Mouse (Mus musculus) kidney, embryonic 14.5 days (tissue): ENCODE data around the gene Cryaa. TPM values are rescaled to one million over a fixed set of nuclear protein-coding genes. Genes with fewer than 3 reads are reported as not detected.

Experiments
- ATAC-seq: fragments of 200-750 bp; cut with Nextera tagmentation; 2 replicates; pipeline ENCODE4 v1.8.0; 2017; ENCODE audit warnings: moderate number of reproducible peaks, mild to moderate bottlenecking, moderate TSS enrichment, moderate library complexity; ENCODE audit not compliant: low FRiP score, low TSS enrichment
- H3K27ac ChIP-seq: fragments of 300-500 bp; sonication (generic); 2 replicates; pipeline ENCODE4 v1.5.1; 2014; ENCODE audit warnings: low read depth, mild to moderate bottlenecking, low read length, moderate library complexity, mixed read lengths
- H3K27me3 ChIP-seq: fragments of 300-500 bp; sonication (generic); 2 replicates; pipeline ENCODE4 v1.6.1; 2014; ENCODE audit warnings: mild to moderate bottlenecking, low read length; ENCODE audit not compliant: control insufficient read depth, insufficient read depth
- H3K36me3 ChIP-seq: fragments of 300-500 bp; sonication (generic); 2 replicates; pipeline ENCODE4 v1.6.1; 2014; ENCODE audit warnings: low read length, mixed read lengths; ENCODE audit not compliant: control insufficient read depth, insufficient read depth
- H3K4me1 ChIP-seq: fragments of 300-500 bp; sonication (generic); 2 replicates; pipeline ENCODE4 v1.6.1; 2014; ENCODE audit warnings: low read length, mixed read lengths; ENCODE audit not compliant: control insufficient read depth, insufficient read depth
- H3K4me2 ChIP-seq: fragments of 300-500 bp; sonication (generic); replicated peaks from 2 replicates; pipeline ENCODE4 v1.6.1; 2014; ENCODE audit warnings: low read depth, mild to moderate bottlenecking, low read length
- H3K4me3 ChIP-seq: fragments of 300-500 bp; sonication (generic); 2 replicates; pipeline ENCODE4 v1.5.1; 2014; ENCODE audit warnings: mild to moderate bottlenecking, low read length
- H3K9ac ChIP-seq: fragments of 300-500 bp; sonication (generic); 2 replicates; pipeline ENCODE4 v1.6.1; 2014; ENCODE audit warnings: low read depth, mild to moderate bottlenecking, low read length, moderate library complexity
- H3K9me3 ChIP-seq: fragments of 300-500 bp; sonication (generic); 2 replicates; pipeline ENCODE4 v1.6.1; 2016; ENCODE audit warnings: low read length; ENCODE audit not compliant: control insufficient read depth
- WGBS: fragments of 180-500 bp; shearing (Covaris S2); extraction: QIAGEN DNeasy Blood & Tissue Kit; methylation state at CpG from one replicate; pipeline ENCODE4 v1.1.7; 2014; 5-methylcytosine and 5-hydroxymethylcytosine counted together
- polyA plus RNA-seq: library from polyadenylated mRNA; unstranded; fragments of >200 nt; fragmentation: Nextera tagmentation; extraction: Ambion mirVana; gene quantifications from 2 replicates; pipeline ENCODE4 v1.2.1, GENCODE M21; 2014

Cryaa gene
- not detected in 2 replicates for polyA plus RNA-seq

DNA sequence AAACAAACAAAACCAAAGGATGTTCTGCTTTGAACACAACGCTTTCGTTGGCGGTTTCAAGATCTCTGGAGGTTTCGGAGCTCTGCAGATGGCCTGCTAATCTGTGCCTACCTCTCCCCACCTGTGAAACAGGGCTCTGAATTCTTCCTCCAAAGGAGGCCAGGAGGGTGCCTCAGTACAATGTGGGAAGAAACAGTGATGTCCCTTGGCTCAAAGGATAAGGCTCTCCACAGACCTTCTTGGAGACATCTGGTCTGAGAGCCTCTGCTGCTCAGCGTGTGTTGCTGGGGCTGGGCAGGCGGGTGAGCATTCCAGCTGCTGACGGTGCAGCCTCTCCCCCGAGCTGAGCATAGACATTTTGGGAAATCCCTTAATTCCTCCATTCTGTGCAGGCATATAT is at the start of gene Cryaa:
Gene Cryaa, plus strand, starts transcription at position 301 of the 400 bp plus-strand sequence.
- H3K4me2 ChIP-seq: no peak within 1 kb of the TSS
- no peak within 1 kb of the TSS for H3K27ac ChIP-seq
- no peaks in the 10 kb centered on the region for H3K4me1 ChIP-seq
- 77% methylated on average over 8 of the region's 8 CpGs for WGBS
- no peaks in the 10 kb centered on the region for H3K27me3 ChIP-seq
- H3K9me3 ChIP-seq: no peaks in the 10 kb centered on the region
- no peak for ATAC-seq
- H3K4me3 ChIP-seq: no peak within 1 kb of the TSS
- H3K36me3 ChIP-seq: no peaks in the 10 kb centered on the region
- no peak within 1 kb of the TSS; the same call in 1 of the 2 replicates for H3K9ac ChIP-seq

DNA sequence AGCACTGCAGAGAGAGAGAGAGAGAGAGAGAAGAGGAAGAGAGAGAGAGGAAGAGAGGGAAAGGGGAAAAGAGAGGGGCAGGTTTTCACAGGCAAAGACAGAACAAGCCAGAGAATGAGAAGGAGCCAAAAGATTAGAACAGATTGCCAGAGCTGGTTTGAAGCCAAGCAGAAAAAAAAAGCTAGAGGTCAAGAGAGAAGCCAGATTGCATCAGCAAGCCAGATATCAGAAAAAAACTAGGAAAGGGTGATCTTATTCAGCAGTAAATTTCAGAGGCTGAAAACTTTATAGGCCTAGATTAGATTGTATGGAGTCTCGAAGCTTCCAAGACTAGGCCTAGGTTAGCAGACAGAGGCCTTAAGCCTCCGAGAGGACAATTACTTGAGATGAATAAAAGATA is 49.6 kb upstream of the Cryaa start:
- H3K27me3 ChIP-seq: no peaks in the 10 kb centered on the region
- no peak overlapping the region for H3K27ac ChIP-seq
- ATAC-seq: no peak
- no peaks in the 10 kb centered on the region for H3K4me1 ChIP-seq
- 94% methylated on average over 2 of the region's 2 CpGs for WGBS
- H3K4me2 ChIP-seq: no peak overlapping the region
- H3K4me3 ChIP-seq: no peak overlapping the region
- no peaks in the 10 kb centered on the region for H3K36me3 ChIP-seq
- no peak overlapping the region for H3K9ac ChIP-seq
- 0 out of 2 replicates have a peak, but pooled peaks cover 2% of the 10 kb centered on the region for H3K9me3 ChIP-seq

DNA sequence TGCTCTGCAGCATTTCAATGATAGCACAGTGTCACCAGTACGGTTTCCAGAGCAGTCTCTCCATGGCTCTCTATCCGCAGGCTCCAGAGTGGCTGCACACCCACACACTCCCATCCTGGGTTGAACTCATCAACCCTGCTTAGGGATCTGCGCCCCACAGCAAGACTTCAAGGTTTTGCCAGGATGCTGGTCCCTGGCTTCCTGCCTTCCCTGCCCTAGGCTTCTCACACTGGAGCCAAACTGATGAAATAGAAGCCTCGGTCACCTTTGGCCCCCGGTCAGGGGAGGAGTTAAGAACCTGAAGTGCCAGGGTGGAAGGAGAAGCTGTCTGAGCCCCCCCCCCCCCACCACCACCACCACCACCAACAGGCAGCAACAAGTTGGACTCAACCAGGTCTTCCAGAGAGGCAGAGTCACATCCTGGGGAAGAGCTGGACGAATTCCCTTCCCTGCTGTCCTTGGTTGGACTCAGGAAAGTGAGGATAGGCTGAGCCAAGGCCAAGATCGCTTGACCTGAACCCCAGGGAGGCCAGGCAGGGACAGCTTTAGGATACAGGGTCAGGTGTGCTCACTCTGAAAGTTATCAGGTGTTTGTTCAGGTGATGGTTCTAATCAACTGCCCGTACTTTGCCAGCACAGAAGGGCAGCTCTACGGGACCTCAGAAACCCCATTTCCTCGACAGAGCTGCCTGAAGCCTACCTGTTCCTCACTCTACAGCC is 46.4 kb upstream of the Cryaa start:
- no peak overlapping the region for H3K9ac ChIP-seq
- H3K4me1 ChIP-seq: no peaks in the 10 kb centered on the region
- H3K9me3 ChIP-seq: 0 out of 2 replicates have a peak, but pooled peaks cover 2% of the 10 kb centered on the region
- no peak overlapping the region for H3K4me3 ChIP-seq
- H3K27ac ChIP-seq: no peak overlapping the region
- no peak for ATAC-seq
- H3K4me2 ChIP-seq: no peak overlapping the region
- H3K36me3 ChIP-seq: no peaks in the 10 kb centered on the region
- H3K27me3 ChIP-seq: peaks cover 8% of the 10 kb centered on the region
- 79% methylated on average over 10 of the region's 10 CpGs for WGBS

DNA sequence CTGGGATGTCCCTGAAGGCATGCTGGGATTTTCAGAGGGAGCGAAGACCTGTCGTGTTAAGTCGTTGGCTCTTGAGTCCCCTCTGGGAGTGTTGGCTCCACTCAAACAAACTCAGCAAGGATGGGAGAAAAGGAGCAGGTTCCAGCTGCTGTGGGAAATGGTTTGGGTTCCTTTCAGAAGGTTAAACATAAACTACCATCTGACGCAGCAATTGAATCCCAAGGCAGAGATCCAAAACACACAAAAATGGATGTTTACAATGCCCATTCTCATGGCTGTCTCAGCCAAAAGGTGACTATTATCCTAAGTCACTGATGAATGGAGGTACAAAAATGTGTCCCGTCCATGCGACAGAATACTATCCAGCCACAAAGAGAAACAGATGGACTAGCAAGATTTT is 44.6 kb upstream of the Cryaa start:
- WGBS: 83% methylated on average over 6 of the region's 6 CpGs
- ATAC-seq: no peak
- Histone ChIP-seq H3K27ac (no peak overlapping the region), H3K9ac (no peak overlapping the region), H3K27me3 (peaks cover 11% of the 10 kb centered on the region), H3K36me3 (no peaks in the 10 kb centered on the region), H3K9me3 (0 out of 2 replicates have a peak, but pooled peaks cover 2% of the 10 kb centered on the region), H3K4me2 (no peak overlapping the region), H3K4me3 (no peak overlapping the region), H3K4me1 (0 out of 2 replicates have a peak, but pooled peaks cover 4% of the 10 kb centered on the region)

DNA sequence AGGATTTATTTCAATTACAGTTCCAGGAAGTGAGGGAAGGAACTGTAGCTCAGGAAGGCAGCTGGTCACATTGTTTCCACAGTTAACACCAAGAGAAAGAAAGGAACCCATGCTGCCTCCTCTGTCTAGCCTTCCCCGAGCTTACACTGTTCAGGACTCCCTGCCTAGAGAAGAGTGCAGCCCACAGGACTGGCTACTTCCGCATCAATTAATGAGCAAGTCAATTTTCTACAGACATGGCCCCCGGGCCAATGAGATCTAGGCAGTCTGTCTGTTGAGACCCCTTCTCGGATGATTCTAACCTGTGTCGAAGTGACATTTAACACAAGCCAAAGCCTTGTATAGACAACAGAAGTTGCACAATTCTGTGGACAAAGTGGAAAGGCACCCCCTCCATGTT is 42.7 kb upstream of the Cryaa start:
- no peak overlapping the region for H3K4me2 ChIP-seq
- 82% methylated on average over 5 of the region's 5 CpGs for WGBS
- no peaks in the 10 kb centered on the region for H3K9me3 ChIP-seq
- 0 out of 2 replicates have a peak, but pooled peaks cover 4% of the 10 kb centered on the region for H3K4me1 ChIP-seq
- H3K27me3 ChIP-seq: peaks cover 11% of the 10 kb centered on the region
- no peak for ATAC-seq
- no peak overlapping the region for H3K4me3 ChIP-seq
- no peaks in the 10 kb centered on the region for H3K36me3 ChIP-seq
- H3K9ac ChIP-seq: no peak overlapping the region
- H3K27ac ChIP-seq: no peak overlapping the region

DNA sequence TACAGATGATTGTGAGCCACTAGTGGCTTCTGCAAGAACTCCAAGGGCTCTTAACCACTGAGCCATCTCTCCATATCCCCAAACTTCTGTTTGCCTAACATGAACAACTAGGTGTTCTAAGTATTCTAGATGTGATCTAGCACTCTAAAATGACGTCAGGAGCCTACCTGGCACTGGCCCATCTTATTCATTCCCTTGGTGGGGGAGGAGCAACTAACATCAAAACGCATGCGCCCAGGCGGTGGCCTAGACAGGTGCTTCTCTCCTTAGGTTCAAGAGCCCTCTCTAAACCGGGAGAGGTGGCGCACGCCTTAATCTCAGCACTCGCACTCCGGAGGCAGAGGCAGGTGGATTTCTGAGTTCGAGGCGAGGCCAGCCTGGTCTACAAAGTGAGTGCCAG is 41.8 kb upstream of the Cryaa start:
- no peak for ATAC-seq
- peaks cover 11% of the 10 kb centered on the region for H3K27me3 ChIP-seq
- no peak overlapping the region for H3K9ac ChIP-seq
- H3K36me3 ChIP-seq: no peaks in the 10 kb centered on the region
- no peak overlapping the region for H3K4me2 ChIP-seq
- 56% methylated on average over 11 of the region's 11 CpGs for WGBS
- 0 out of 2 replicates have a peak, but pooled peaks cover 4% of the 10 kb centered on the region for H3K4me1 ChIP-seq
- peak overlapping the region; percentile 47 for H3K4me3 ChIP-seq
- H3K9me3 ChIP-seq: no peaks in the 10 kb centered on the region
- no peak overlapping the region for H3K27ac ChIP-seq

DNA sequence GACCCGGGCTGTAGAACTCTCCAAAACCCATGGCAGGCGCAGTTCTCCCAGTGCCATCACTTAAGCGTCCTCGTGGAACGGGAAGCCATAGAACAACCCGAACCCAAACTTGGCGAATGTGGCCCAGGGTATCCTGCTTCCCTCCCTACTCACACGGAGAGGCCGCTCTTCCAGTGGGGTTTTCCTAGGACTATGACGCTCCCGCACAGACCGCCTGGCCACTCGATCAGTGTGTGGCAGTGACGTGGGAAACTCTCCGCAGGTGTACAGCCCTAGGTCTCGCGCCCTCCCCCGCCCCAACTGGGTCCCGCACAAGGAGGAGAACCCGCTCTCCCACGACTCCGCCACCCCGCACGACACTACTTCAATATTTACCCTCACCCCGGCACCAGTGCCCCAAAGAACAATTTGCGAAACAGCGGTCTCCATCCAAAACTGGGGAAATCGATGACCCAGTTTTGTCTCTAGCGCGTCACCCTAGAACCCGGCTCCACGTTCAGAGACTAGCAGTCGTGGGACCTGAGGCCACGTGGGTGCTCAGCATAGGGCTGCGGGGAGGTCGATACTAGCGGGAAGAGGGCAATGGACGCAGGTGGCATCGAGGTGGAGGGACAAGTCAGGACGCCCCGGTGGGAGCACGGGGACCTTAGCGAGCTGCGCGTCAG is 41.2 kb upstream of the Cryaa start:
- Histone ChIP-seq H3K27ac (no peak overlapping the region), H3K4me1 (0 out of 2 replicates have a peak, but pooled peaks cover 4% of the 10 kb centered on the region), H3K9me3 (no peaks in the 10 kb centered on the region), H3K27me3 (peaks cover 11% of the 10 kb centered on the region), H3K36me3 (no peaks in the 10 kb centered on the region), H3K4me3 (peak overlapping the region; percentile 47), H3K4me2 (peak overlapping the region; percentile 97), H3K9ac (peak overlapping the region; percentile 59)
- ATAC-seq: 0 out of 2 replicates have a peak, but pooled peaks have one; percentile 14
- 4% methylated on average over 45 of the region's 45 CpGs for WGBS

DNA sequence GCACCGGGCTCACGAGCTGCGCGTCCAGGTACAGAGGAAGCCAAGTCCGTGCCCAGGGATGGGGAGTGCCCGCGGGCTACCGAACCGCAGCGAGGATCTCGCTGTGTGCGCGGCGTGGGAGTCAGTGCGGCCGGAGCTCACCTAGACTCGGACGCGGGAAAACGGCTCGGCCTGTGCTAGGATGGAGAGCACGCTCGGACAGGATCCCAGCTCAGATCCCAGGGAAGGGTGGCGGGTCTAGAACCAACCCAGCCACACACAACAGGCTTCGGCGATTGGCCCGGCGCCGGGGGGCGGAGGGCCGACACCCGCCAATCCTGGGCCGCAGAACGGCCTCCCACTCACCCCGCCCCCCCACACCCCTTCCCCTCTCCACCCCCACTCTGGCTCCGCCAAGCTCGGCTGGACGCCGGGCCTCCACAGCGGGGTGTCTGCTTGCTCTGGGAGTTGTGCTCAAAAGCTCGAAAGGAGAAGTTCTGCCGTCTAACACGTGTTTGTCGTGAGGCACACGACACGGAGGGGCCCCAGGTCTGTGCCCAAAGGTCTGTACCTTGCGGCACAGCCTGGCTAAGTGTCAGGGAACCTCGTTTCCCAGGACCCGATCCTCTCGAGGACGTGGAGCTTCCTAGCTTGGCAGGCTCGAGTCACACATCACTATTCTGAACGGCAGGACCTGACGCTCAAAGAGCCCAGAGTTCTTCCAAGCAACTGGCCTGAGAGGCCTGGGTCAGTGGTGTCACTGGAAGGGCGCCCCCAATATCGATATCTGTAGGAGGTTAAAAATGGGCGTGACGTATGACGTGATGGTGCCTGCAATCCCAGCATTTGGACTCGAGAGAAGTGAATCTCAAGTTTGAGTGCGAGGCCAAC is 40.4 kb upstream of the Cryaa start, which contains the start of gene Cbs:
Gene Cbs, minus strand, starts transcription at position 297 of the 870 bp plus-strand sequence.
- peak; percentile 95 for ATAC-seq
- 3% methylated on average over 59 of the region's 61 CpGs for WGBS

More for the DNA sequence above, 40.4 kb upstream of the Cryaa start, which contains the start of gene Cbs:
- H3K9ac ChIP-seq: peak within 1 kb of the TSS; percentile 59
- H3K4me2 ChIP-seq: peak within 1 kb of the TSS; percentile 97
- no peaks in the 10 kb centered on the region for H3K9me3 ChIP-seq
- H3K4me1 ChIP-seq: 0 out of 2 replicates have a peak, but pooled peaks cover 4% of the 10 kb centered on the region
- H3K4me3 ChIP-seq: peak within 1 kb of the TSS; percentile 47
- no peaks in the 10 kb centered on the region for H3K36me3 ChIP-seq
- H3K27ac ChIP-seq: no peak within 1 kb of the TSS
- H3K27me3 ChIP-seq: peaks cover 11% of the 10 kb centered on the region
